Mouse (Mus musculus): ENCODE results near the gene BC029722.
"Not testable (repeated sequence)": the region's sequence is repeated elsewhere in the genome, so short reads cannot be mapped to it uniquely, and the experiment has no call there.

Gene BC029722

GRCm38 (mm10) chr2:155819392-155819448, at the start of gene BC029722:
TSS of gene BC029722 (minus strand) at chr2:155819426.
- DNase-seq (ENCODE audit: low spot score) = no peak

GRCm38 (mm10) chr2:155868320-155868719, 49.1 kb upstream of the BC029722 start:
- no peak for DNase-seq (ENCODE audit: low spot score)

- DNase-seq (ENCODE audit: low spot score) = no peak
These were observed 44.2 kb upstream of the BC029722 start for GRCm38 (mm10) chr2:155863301-155863867.

- no peak for DNase-seq (ENCODE audit: low spot score)
These were observed 43.5 kb upstream of the BC029722 start for GRCm38 (mm10) chr2:155862573-155863300.

GRCm38 (mm10) chr2:155861581-155861980, 42.4 kb upstream of the BC029722 start:
- no peak for DNase-seq (ENCODE audit: low spot score)

GRCm38 (mm10) chr2:155860102-155860501, 40.9 kb upstream of the BC029722 start:
- DNase-seq (ENCODE audit: low spot score) = no peak

GRCm38 (mm10) chr2:155852536-155852935, 33.3 kb upstream of the BC029722 start:
- no peak for DNase-seq (ENCODE audit: low spot score)

- no peak for DNase-seq (ENCODE audit: low spot score)
These were observed 30.9 kb upstream of the BC029722 start for GRCm38 (mm10) chr2:155850120-155850519.

GRCm38 (mm10) chr2:155849464-155849863, 30.2 kb upstream of the BC029722 start:
- no peak for DNase-seq (ENCODE audit: low spot score)

- DNase-seq (ENCODE audit: low spot score) = peak; percentile 89
These were observed 29.1 kb upstream of the BC029722 start for GRCm38 (mm10) chr2:155848291-155848690.

- DNase-seq (ENCODE audit: low spot score) = no peak
These were observed 27.7 kb upstream of the BC029722 start for GRCm38 (mm10) chr2:155846930-155847329.

GRCm38 (mm10) chr2:155838961-155839360, 19.7 kb upstream of the BC029722 start:
- DNase-seq (ENCODE audit: low spot score) = no peak

- no peak for DNase-seq (ENCODE audit: low spot score)
These were observed 18.7 kb upstream of the BC029722 start for GRCm38 (mm10) chr2:155837961-155838360.

- DNase-seq (ENCODE audit: low spot score) = no peak
These were observed 15.5 kb upstream of the BC029722 start, which contains the start of gene Fam83c for GRCm38 (mm10) chr2:155834732-155835131. TSS of gene Fam83c (minus strand) at chr2:155834854.

GRCm38 (mm10) chr2:155832087-155832486, 12.9 kb upstream of the BC029722 start:
- DNase-seq (ENCODE audit: low spot score) = not testable (repeated sequence)

GRCm38 (mm10) chr2:155831302-155831701, 12.1 kb upstream of the BC029722 start:
- no peak for DNase-seq (ENCODE audit: low spot score)

- DNase-seq (ENCODE audit: low spot score) = no peak
These were observed 11.6 kb upstream of the BC029722 start for GRCm38 (mm10) chr2:155830841-155831240.

- peak; percentile 90 for DNase-seq (ENCODE audit: low spot score)
These were observed 7.6 kb upstream of the BC029722 start, which contains the start of gene Eif6 for GRCm38 (mm10) chr2:155826630-155827424. TSS of gene Eif6 (minus strand) at chr2:155826925.

GRCm38 (mm10) chr2:155825904-155826629, 6.8 kb upstream of the BC029722 start:
- DNase-seq (ENCODE audit: low spot score) = no peak

GRCm38 (mm10) chr2:155823722-155824121, 4.5 kb upstream of the BC029722 start:
- no peak for DNase-seq (ENCODE audit: low spot score)

- DNase-seq (ENCODE audit: low spot score) = no peak
These were observed 1.6 kb upstream of the BC029722 start for GRCm38 (mm10) chr2:155820779-155821178.

GRCm38 (mm10) chr2:155819449-155820251, 424 bp upstream of the BC029722 start:
- DNase-seq (ENCODE audit: low spot score) = no peak

Measured in testis, postnatal 10 days (tissue).